Comparison of ENCODE assay signal across 18 mouse cellular contexts in genomic region chr3:55741428-55741827, GRCm38 (mm10). TPM values are rescaled to one million over a fixed set of nuclear protein-coding genes. Genes with fewer than 3 reads are reported as not detected.
DNase-seq lines count a peak whose midpoint lies in the region; ATAC-seq lines count a peak whose summit lies in the region.
"Had no signal": no experiment of that assay in that cellular context is flagged by ENCODE, and none has a peak within 500 bp of the region (broad histone marks: within the 10 kb centered on the region; RNA-seq: fewer than 3 reads in every experiment).

No protein-coding gene starts in this region.

- H3K36me3 ChIP-seq in neural tube, embryonic 13.5 days = no peaks in the 10 kb centered on the region
- H3K36me3 ChIP-seq in hindbrain, embryonic 10.5 days = no peaks in the 10 kb centered on the region
- H3K36me3 ChIP-seq in midbrain, embryonic 12.5 days = no peaks in the 10 kb centered on the region
- H3K36me3 ChIP-seq: heart, embryonic 12.5 days; limb, embryonic 10.5 days had no signal

- H3K9me3 ChIP-seq in neural tube, embryonic 13.5 days = no peaks in the 10 kb centered on the region
- H3K9me3 ChIP-seq in hindbrain, embryonic 10.5 days = no peaks in the 10 kb centered on the region
- H3K9me3 ChIP-seq in midbrain, embryonic 12.5 days = no peaks in the 10 kb centered on the region
- H3K9me3 ChIP-seq: heart, embryonic 12.5 days; limb, embryonic 10.5 days had no signal

- peak; percentile 42; the same call in 1 of the 2 replicates for ATAC-seq in neural tube, embryonic 13.5 days (ENCODE audit: low read depth)
- peak; percentile 86 for ATAC-seq in midbrain, embryonic 12.5 days (ENCODE audit: low FRiP score, low read depth)
- ATAC-seq in granulocyte monocyte progenitor cell, adult 5-6 weeks (replicated peaks; ENCODE audit: poor library complexity, severe bottlenecking) = no peak
- ATAC-seq: activated CD4-positive, CD25-positive, alpha-beta regulatory T cell, adult 4 months; CD4-positive, CD25-positive, alpha-beta regulatory T cell, adult 4 months had no signal

- peaks cover 20% of the 10 kb centered on the region for H3K4me1 ChIP-seq in neural tube, embryonic 13.5 days (replicated peaks)
- H3K4me1 ChIP-seq in hindbrain, embryonic 10.5 days (replicated peaks) = peaks cover 14% of the 10 kb centered on the region
- peaks cover 22% of the 10 kb centered on the region; the same call in 1 of the 2 replicates for H3K4me1 ChIP-seq in midbrain, embryonic 12.5 days

- DNase-seq in neural tube, embryonic 10.5 days (ENCODE audit: extremely low spot score, low spot score) = no peak
- no peak for DNase-seq in hindbrain, embryonic 10.5 days (ENCODE audit: low spot score)
- DNase-seq in spleen, postnatal 10 days (ENCODE audit: low spot score in 2 of 2) = no peak
- no peak for DNase-seq in layer of hippocampus, adult 11-12 months (ENCODE audit: low spot score)
- no peak for DNase-seq in thymus, adult 18-20 months
- DNase-seq: cerebellum, adult 11-12 months; kidney, adult 8-10 months; layer of hippocampus, adult 9-11 months; lung, postnatal 36 days; right cerebral cortex, postnatal 14 days had no signal

- no peak overlapping the region for H3K9ac ChIP-seq in neural tube, embryonic 13.5 days
- H3K9ac ChIP-seq in midbrain, embryonic 12.5 days (replicated peaks) = no peak overlapping the region
- H3K9ac ChIP-seq: heart, embryonic 12.5 days had no signal

- H3K27ac ChIP-seq in neural tube, embryonic 13.5 days (replicated peaks) = peak overlapping the region; percentile 79
- peak overlapping the region; percentile 41 for H3K27ac ChIP-seq in hindbrain, embryonic 10.5 days
- H3K27ac ChIP-seq in midbrain, embryonic 12.5 days (replicated peaks) = peak overlapping the region; percentile 89
- H3K27ac ChIP-seq: limb, embryonic 10.5 days had no signal

- no peak overlapping the region for H3K4me3 ChIP-seq in neural tube, embryonic 13.5 days
- H3K4me3 ChIP-seq in hindbrain, embryonic 10.5 days = no peak overlapping the region
- no peak overlapping the region for H3K4me3 ChIP-seq in midbrain, embryonic 12.5 days
- H3K4me3 ChIP-seq: heart, embryonic 12.5 days; limb, embryonic 10.5 days had no signal

- H3K4me2 ChIP-seq in neural tube, embryonic 13.5 days = peak overlapping the region; percentile 3; the same call in 1 of the 2 replicates
- H3K4me2 ChIP-seq in midbrain, embryonic 12.5 days (replicated peaks) = peak overlapping the region; percentile 17; the same call in 1 of the 2 replicates
- H3K4me2 ChIP-seq: heart, embryonic 12.5 days had no signal

- H3K27me3 ChIP-seq in neural tube, embryonic 13.5 days = no peaks in the 10 kb centered on the region
- H3K27me3 ChIP-seq in hindbrain, embryonic 10.5 days (ENCODE audit: insufficient read depth, poor library complexity, severe bottlenecking) = no peaks in the 10 kb centered on the region
- no peaks in the 10 kb centered on the region for H3K27me3 ChIP-seq in midbrain, embryonic 12.5 days
- H3K27me3 ChIP-seq: heart, embryonic 12.5 days had no signal

- WGBS in neural tube, embryonic 13.5 days = 32% methylated on average over 6 of the region's 6 CpGs
- WGBS in hindbrain, embryonic 10.5 days = 64% methylated on average over 6 of the region's 6 CpGs
- WGBS in midbrain, embryonic 12.5 days = 22% methylated on average over 6 of the region's 6 CpGs

RNA-seq across cellular contexts. Expression of gene Mab21l1, which starts 40.9 kb away (rescaled TPM):
- polyA plus RNA-seq in neural tube, embryonic 13.5 days (2015; fragmentation: Nextera tagmentation; extraction: Ambion mirVana) = 80.7 and 96.6 TPM in 2 replicates
- polyA plus RNA-seq in hindbrain, embryonic 10.5 days (2016; fragmentation: Nextera tagmentation; extraction: Ambion mirVana) = 26.8 and 57.6 TPM in 2 replicates
- polyA plus RNA-seq in midbrain, embryonic 12.5 days (2016; fragmentation: Nextera tagmentation; extraction: Ambion mirVana) = 148 and 164 TPM in 2 replicates
- total RNA-seq in granulocyte monocyte progenitor cell, adult 5-6 weeks (2014; fragmentation: Nextera tagmentation) = not detected in 2 replicates
- total RNA-seq in granulocyte monocyte progenitor cell, adult 5-6 weeks (2017) = 0.10 TPM in 1 of 2 replicates, not detected in the other
- total RNA-seq: monocyte, adult 5-6 weeks had no signal
